Mouse (Mus musculus) G1E (cell line): ENCODE results near the gene Ccdc88c. TPM values are rescaled to one million over a fixed set of nuclear protein-coding genes. Genes with fewer than 3 reads are reported as not detected.

Experiments used
- ATAC-seq: 2 replicates; pipeline ENCODE4 v1.8.0; 2016; ENCODE audit warnings: mild to moderate bottlenecking; ENCODE audit not compliant: insufficient number of reproducible peaks, poor library complexity, low FRiP score, severe bottlenecking; ENCODE audit errors: extremely low read depth
- DNase-seq: peaks from one replicate; pipeline ENCODE4 v3.0.0; 2012; ENCODE audit warnings: low spot score
- H3K27me3 ChIP-seq: 2 replicates; pipeline ENCODE4 v1.6.1; 2012; ENCODE audit warnings: mild to moderate bottlenecking, low read length, inconsistent platforms; ENCODE audit not compliant: insufficient read depth
- H3K36me3 ChIP-seq: replicated peaks from 2 replicates; pipeline ENCODE3; 2012; ENCODE audit warnings: mild to moderate bottlenecking, inconsistent platforms
- H3K4me1 ChIP-seq: 2 replicates; pipeline ENCODE4 v1.6.1; 2012; ENCODE audit warnings: low read depth, low read length, inconsistent platforms, mixed read lengths; ENCODE audit not compliant: insufficient read depth
- H3K4me3 ChIP-seq: 2 replicates; pipeline ENCODE4 v1.5.1; 2012; ENCODE audit warnings: low read depth, mild to moderate bottlenecking, inconsistent platforms, low read length, moderate library complexity, mixed read lengths
- H3K9me3 ChIP-seq: replicated peaks from 2 replicates; pipeline ENCODE4 v1.6.1; 2012; ENCODE audit warnings: inconsistent platforms
- CTCF ChIP-seq: IDR thresholded peaks from 2 replicates; pipeline ENCODE4 v1.5.1; 2012; ENCODE audit warnings: low read depth, low read length, inconsistent platforms, mixed read lengths
- GATA1 ChIP-seq: IDR thresholded peaks from 2 replicates; pipeline ENCODE4 v1.6.1; 2012; ENCODE audit warnings: borderline replicate concordance, low read length, inconsistent platforms, mixed read lengths
- GATA2 ChIP-seq: IDR thresholded peaks from 2 replicates; pipeline ENCODE4 v1.6.1; 2012; ENCODE audit warnings: low read depth, low read length, inconsistent platforms, borderline replicate concordance
- POLR2AphosphoS5 ChIP-seq: IDR thresholded peaks from 2 replicates; pipeline ENCODE4 v1.6.1; 2012; ENCODE audit warnings: low read depth, low read length, inconsistent platforms; ENCODE audit not compliant: insufficient replicate concordance
- TAL1 ChIP-seq: conservative IDR thresholded peaks from 2 replicates; pipeline ENCODE4 v1.6.1; 2012; ENCODE audit warnings: low read depth, low read length, inconsistent platforms, mixed read lengths
- polyA plus RNA-seq: library from polyadenylated mRNA; stranded (reverse); fragments of >175 nt; gene quantifications from 2 replicates; pipeline ENCODE4 v1.2.3, GENCODE M21; 2012
- total RNA-seq, 2 experiments: library from RNA; stranded (forward) in 1 of 2; stranded (reverse) in 1 of 2; fragments of 200-1000 nt in 1 of 2; fragments of >200 nt in 1 of 2; fragmentation: Nextera tagmentation in 1 of 2; gene quantifications; 2 replicates each; pipeline ENCODE4 v1.2.3; 2014 to 2017

Ccdc88c gene
- total and polyA plus RNA-seq, 3 experiments: 9.2 to 31.0 (median 22.7) TPM

GRCm38 (mm10) chr12:100936737-100937136 is 92.1 kb downstream of the Ccdc88c start:
- H3K9me3 ChIP-seq: no peaks in the 10 kb centered on the region
- ATAC-seq (no peak), DNase-seq (no peak)
- H3K4me3 ChIP-seq: no peak overlapping the region
- H3K27me3 ChIP-seq: no peaks in the 10 kb centered on the region
- peaks cover 96% of the 10 kb centered on the region for H3K36me3 ChIP-seq
- H3K4me1 ChIP-seq: no peaks in the 10 kb centered on the region
- TF ChIP-seq GATA1 (no peak), POLR2AphosphoS5 (no peak), TAL1 (no peak), GATA2 (no peak), CTCF (no peak)

GRCm38 (mm10) chr12:100936116-100936515 is 92.7 kb downstream of the Ccdc88c start:
- peaks cover 96% of the 10 kb centered on the region for H3K36me3 ChIP-seq
- ATAC-seq (peak; percentile 76), DNase-seq (peak; percentile 91)
- TF ChIP-seq GATA1 (no peak), CTCF (peak; percentile 91)
- no peaks in the 10 kb centered on the region for H3K9me3 ChIP-seq
- no peaks in the 10 kb centered on the region for H3K27me3 ChIP-seq
- no peak overlapping the region for H3K4me3 ChIP-seq
- no peaks in the 10 kb centered on the region for H3K4me1 ChIP-seq

GRCm38 (mm10) chr12:100934796-100935195 is 94.1 kb downstream of the Ccdc88c start:
- ATAC-seq (no peak), DNase-seq (no peak)
- Histone ChIP-seq H3K4me3 (no peak overlapping the region), H3K4me1 (no peaks in the 10 kb centered on the region), H3K36me3 (peaks cover 95% of the 10 kb centered on the region), H3K27me3 (no peaks in the 10 kb centered on the region), H3K9me3 (no peaks in the 10 kb centered on the region)
- TF ChIP-seq TAL1 (no peak), CTCF (no peak), POLR2AphosphoS5 (no peak), GATA1 (no peak), GATA2 (no peak)

GRCm38 (mm10) chr12:100931653-100932052 is 97.2 kb downstream of the Ccdc88c start:
- ATAC-seq: no peak
- no peak for TF ChIP-seq GATA2
- no peak for TF ChIP-seq GATA1
- no peak for TF ChIP-seq TAL1
- no peak for TF ChIP-seq POLR2AphosphoS5
- no peak for TF ChIP-seq CTCF
- Histone ChIP-seq H3K27me3 (no peaks in the 10 kb centered on the region), H3K36me3 (peaks cover 96% of the 10 kb centered on the region), H3K4me1 (no peaks in the 10 kb centered on the region), H3K4me3 (no peak overlapping the region), H3K9me3 (no peaks in the 10 kb centered on the region)
- DNase-seq: no peak

- Histone ChIP-seq H3K4me3 (no peak overlapping the region), H3K4me1 (no peaks in the 10 kb centered on the region), H3K9me3 (no peaks in the 10 kb centered on the region), H3K27me3 (no peaks in the 10 kb centered on the region), H3K36me3 (peaks cover 92% of the 10 kb centered on the region)
- DNase-seq (no peak), ATAC-seq (no peak)
- TF ChIP-seq CTCF (no peak), POLR2AphosphoS5 (no peak), GATA1 (no peak), TAL1 (no peak), GATA2 (no peak)
Measured at GRCm38 (mm10) chr12:100928286-100928685, 100.6 kb downstream of the Ccdc88c start.

GRCm38 (mm10) chr12:100925644-100926619 is 102.9 kb downstream of the Ccdc88c start:
- Histone ChIP-seq H3K4me1 (no peaks in the 10 kb centered on the region), H3K36me3 (peaks cover 95% of the 10 kb centered on the region), H3K9me3 (no peaks in the 10 kb centered on the region), H3K4me3 (no peak overlapping the region), H3K27me3 (no peaks in the 10 kb centered on the region)
- peak; percentile 50; the same call in 1 of the 2 replicates for ATAC-seq
- TF ChIP-seq TAL1 (no peak), CTCF (peak; percentile 56)
- peak; percentile 79 for DNase-seq
